Mouse (Mus musculus) frontal cortex, adult (tissue): ENCODE data around the gene Gramd4.

Source experiments
- ATAC-seq: cut with Nextera tagmentation; 2 replicates; pipeline ENCODE4 v1.9.2; 2017; ENCODE audit warnings: mild to moderate bottlenecking, moderate library complexity, mixed read lengths; ENCODE audit not compliant: low TSS enrichment

Gramd4 gene

DNA sequence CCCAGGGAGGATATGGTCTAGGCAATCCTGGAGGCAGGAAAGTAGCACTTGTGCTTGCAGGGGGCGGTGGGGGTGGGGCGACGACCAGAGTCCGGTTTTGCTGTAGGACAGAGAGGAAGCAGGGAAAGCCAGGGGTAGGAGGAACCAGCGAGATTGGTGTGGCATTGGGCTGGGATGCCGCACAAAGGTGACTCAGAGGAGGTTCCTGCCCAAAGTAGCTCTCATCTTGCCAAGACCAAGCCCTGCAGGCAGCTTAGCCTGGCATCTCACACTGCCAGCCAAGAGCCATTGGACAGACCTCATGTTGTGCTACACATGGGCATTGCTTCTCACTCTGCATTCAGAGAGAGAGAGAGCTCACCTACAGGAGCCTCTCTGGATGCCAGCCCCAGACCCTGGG, at the start of gene Gramd4:
Gene Gramd4 (plus strand): TSS at position 283 of the 400 bp plus-strand sequence.
- ATAC-seq, result no peak

GRCm38 (mm10) chr15:86013130-86013529, 44.4 kb upstream of the Gramd4 start:
- no peak for ATAC-seq

DNA sequence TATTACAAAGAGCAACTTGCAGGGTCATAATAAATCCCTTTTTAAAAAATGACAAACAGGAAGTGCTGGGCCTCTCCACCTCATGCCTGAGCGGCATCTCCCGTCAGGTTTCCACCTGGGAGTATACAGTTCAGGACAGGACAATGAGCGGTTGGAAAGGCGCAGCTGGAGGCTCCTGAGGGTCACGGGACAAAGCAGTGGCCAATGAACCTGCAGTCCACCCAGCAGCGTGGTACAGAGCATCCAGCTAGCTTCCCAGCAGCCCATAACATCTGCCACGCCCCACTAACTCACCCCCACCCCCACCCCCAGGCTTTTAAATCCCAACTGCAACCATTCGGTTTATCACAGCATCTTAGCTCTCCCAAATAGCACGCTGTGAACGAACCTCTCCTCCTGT, 43.8 kb upstream of the Gramd4 start:
- no peak for ATAC-seq

- no peak for ATAC-seq
Measured at GRCm38 (mm10) chr15:86015026-86015425, 42.5 kb upstream of the Gramd4 start.

DNA sequence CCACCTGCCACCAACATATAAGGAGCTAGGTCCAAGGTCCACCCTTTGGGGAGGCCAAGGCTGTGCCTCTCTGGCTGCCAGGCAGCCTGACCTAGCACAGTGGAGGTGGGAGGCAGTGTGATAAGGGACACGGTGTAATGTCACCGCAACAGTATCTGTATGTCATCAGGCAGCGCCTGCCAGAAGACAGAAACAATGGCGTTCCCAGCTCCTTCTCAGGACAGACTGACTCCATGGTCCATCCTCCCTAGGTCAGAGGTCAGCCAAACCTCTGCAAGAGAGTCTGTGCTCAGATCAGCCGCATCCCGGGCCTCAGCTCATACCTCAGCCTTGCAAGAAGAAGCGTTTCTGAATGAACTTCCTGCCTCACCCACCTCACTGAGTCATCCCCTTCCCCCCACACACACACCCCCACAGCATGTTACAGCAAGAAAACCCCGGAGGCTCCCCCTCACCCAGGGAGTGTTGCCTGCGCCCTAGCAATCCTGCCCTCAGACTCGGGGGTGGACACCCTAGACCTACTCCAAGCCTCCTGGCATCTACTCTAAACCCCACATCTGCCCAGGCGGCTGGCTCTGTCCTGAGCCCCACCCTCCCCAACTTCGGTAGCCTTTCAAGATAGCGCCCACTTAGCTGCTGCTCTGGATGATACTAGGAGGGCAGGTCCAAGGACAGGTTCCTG, 41.5 kb upstream of the Gramd4 start:
- peak; percentile 64; the same call in 1 of the 2 replicates for ATAC-seq

GRCm38 (mm10) chr15:86017336-86017735, 40.2 kb upstream of the Gramd4 start:
- ATAC-seq, result no peak

- ATAC-seq, result no peak
Measured at GRCm38 (mm10) chr15:86018753-86019512, 38.6 kb upstream of the Gramd4 start.

DNA sequence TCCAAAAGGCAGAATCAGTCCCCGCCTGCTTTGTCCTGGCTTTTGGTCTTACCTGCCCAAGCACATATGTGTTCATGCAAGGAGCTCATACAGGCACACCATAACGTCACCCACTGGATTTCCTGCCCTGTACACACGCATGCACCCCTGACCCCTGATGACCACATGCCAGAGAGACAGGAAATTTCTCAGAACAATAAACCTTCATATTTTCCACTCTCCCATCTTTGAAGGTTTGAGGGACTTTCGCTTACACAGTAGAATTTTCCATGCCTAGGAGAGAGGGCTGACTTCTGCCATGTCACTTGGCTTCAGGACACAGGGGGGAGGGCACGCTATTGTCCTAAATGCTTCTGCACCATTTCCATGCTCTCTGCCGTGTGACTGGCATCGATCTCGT, 37.5 kb upstream of the Gramd4 start:
- no peak for ATAC-seq

DNA sequence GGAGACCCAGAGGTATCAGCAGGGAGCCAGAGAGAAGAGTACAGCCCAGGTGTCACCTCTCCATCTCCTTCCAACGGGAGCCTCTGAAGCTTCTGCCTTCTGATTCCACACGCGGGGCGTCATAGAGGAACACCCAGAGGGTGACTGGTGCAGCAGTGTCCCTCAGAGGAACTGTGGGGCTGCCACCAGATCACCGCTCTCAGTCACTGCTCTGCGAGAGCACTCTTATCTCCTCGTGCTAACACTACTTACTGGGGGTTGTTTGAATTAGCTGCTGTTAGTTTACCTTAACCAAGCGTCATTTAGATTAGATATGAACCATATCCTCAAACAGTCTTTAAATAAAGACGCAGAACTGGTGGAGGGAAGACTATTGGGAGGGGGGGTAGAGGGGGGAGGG, 36.2 kb upstream of the Gramd4 start:
- no peak for ATAC-seq

DNA sequence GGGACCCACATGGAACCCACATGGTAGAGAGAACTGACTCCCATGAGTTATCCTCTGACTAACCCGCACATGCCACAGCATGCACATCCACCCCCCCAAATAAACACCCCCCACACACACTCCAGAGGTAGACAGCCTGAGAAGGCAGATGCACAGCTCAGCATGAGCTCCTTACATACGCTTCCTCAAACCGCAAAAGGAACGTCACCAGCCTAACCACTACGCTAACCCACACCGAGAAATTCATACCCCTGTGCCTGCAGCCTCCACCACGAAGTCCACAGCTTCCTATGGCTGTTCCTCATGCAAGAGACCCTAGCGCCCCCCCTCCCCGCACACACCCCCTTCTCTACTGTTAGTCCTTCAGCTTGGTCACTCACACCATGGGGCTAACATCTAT, 35.5 kb upstream of the Gramd4 start:
- ATAC-seq, result no peak

- ATAC-seq, result no peak
Measured at GRCm38 (mm10) chr15:86027871-86028270, 29.6 kb upstream of the Gramd4 start.

DNA sequence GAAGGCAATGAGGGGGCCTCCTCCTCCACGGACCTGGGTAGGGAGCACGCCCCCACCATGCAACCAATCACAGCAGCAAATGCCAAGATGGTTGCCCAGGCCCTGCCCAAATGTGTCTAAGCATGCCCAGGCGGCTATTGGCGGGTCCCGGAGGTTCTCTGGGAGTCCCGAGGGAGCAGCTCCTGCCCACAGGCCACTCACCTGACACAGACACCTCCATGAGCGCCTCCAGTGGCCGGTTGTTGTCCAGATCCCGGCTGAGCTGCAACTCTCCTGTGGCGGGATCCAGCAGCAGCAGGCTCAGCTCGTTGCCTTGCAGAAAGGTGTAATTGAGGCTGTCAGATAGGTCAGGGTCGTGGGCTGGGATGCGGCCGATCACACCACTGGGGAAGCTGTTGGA, 27.5 kb upstream of the Gramd4 start:
- ATAC-seq, result no peak

- ATAC-seq, result no peak
Measured at GRCm38 (mm10) chr15:86032811-86033190, 24.7 kb upstream of the Gramd4 start.

DNA sequence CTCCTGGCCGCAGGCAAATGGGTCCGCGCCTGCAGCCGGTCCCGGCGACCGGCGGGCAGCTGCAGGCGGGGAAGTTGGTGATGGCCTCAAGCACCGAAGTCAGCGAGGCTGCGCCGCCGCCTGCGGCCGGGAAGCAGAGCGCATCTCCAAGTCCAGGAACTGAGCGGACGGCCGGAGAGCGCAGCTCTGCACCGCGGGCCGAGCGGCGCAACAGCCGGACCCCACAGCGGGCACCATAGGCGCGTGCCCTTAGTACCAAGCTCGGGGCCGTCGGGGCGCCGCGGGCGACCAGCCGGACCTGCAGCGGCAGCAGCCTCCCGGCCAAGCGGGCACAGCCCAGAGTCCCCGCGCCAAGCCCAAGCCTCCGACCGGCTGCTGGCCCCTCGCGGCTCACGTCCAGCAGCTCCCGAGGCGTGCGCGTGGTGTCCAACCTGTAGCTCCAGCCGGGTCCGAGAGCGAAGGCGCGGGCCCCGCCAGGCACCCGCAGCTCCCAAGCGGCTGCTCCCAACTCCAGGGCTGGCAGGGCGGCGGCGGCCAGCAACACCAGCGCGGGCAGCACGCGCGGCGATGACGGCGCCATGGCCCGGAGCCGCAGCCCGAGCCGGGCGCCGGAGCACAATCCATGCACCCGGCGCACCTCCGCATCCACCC, 24.2 kb upstream of the Gramd4 start, which contains the start of gene Celsr1:
Gene Celsr1 (minus strand): TSS at position 587 of the 651 bp plus-strand sequence.
- ATAC-seq, result no peak

- no peak for ATAC-seq
Measured at GRCm38 (mm10) chr15:86034021-86034523, 23.4 kb upstream of the Gramd4 start.

DNA sequence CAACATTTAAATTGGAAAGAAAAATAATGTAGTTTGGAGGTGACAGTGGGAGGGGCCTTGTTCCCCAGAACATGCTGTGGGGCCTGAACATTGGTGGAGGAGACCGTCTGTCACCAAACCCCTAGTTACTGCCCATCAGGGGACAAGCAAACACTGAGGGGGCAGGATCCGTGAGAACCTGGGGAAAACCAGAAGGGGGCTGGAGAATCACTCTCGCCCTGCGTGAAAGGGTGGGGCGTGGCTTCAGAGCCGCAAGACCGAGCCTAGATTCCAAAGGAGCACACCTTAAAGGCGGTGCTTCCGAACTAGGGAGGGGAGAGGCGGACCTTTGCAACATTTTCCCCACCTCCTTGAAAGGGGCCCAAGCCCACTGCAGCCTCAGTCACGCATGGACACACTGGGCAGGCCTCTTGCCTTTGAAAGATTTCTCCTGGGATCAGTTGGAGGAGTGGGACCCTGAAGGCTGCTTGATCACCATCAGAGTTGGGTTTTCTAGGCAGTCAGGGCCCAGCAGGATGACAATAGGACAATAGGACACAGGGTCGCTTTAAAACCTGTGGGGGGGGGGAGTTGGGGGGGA, 22.6 kb upstream of the Gramd4 start:
- ATAC-seq, result no peak

DNA sequence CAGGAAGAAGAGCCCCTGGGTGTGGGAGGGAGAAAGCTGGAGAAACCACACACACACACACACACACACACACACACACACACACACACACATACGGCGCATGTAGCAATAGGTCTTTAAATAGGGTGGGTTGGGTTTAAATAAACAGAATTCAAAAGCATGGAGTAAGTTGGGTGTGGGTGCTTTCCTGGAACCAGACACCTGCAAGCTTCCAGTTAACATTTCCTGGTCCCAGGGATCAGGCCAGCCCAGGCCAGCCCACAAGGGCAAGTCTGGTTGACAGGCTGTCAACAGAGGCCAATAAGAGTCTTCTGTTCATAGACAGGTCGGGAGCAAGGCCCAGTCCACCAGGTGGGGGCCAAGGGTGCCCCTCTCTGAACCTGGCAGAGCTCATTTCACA, 21.6 kb upstream of the Gramd4 start:
- ATAC-seq, result no peak

GRCm38 (mm10) chr15:86038802-86039201, 18.7 kb upstream of the Gramd4 start:
- ATAC-seq, result peak; percentile 92

- ATAC-seq, result no peak
Measured at GRCm38 (mm10) chr15:86041421-86041820, 16.1 kb upstream of the Gramd4 start.

DNA sequence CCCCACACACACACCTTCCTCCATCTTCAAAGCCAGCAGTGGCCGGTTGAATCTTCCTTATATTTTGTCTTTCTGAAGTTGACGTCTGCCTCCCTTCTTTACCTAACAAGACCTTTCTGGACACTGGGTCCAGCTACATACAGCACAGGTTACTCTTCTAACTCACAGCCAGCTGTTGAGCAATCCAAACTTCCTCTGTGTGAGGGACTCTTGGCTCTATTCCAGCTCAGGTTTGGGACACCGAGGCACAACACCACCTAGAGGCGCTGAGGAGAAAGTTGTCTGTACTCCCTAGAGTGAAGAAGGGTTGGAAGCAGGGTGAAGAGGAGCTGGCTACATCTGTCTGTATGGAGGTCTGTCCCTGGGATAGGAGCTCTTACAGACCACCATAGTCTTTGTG, 15.1 kb upstream of the Gramd4 start:
- no peak for ATAC-seq

- no peak for ATAC-seq
Measured at GRCm38 (mm10) chr15:86049510-86049909, 8.0 kb upstream of the Gramd4 start.

- no peak for ATAC-seq
Measured at GRCm38 (mm10) chr15:86050170-86050743, 7.2 kb upstream of the Gramd4 start.
